Mouse (Mus musculus) heart, postnatal 0 days (tissue): ENCODE measurements at regions not wholly inside any gene's neighbourhood (a gene's known extent, or its start where the extent isn't known, plus 50 kb on each side); places are given as distances from the start of the nearest gene placed in this dataset.

Experiments used
- CTCF ChIP-seq: IDR thresholded peaks from 2 replicates; pipeline ENCODE4 v1.5.1; 2016; ENCODE audit warnings: antibody characterized with exemption, control low read depth, low read depth
- EP300 ChIP-seq: IDR thresholded peaks from 2 replicates; pipeline ENCODE4 v1.6.1; 2016; ENCODE audit warnings: antibody characterized with exemption, low read depth

DNA sequence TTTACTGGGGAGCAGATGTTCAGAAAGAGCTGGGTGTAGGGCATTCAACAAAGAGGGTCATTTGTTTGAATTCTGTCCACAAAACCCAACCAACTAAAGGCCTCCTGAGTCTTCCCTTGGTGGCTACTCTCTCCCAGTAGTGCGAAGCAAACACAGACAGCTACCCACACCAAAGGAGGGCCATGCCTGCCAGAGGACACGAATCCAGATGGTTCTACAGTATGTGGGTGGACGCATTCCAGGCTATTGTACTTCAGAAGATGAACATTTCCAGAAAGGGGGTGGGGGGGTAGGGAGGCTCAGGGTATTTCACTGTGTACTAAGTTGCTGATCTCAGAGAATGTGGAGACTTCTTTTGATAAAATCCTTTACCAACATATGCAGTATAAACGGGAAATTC, 149.5 kb downstream of the 4930444P10Rik start:
- no peak for TF ChIP-seq CTCF
- no peak for TF ChIP-seq EP300
